Mouse (Mus musculus) cerebellum, adult 11-12 months (tissue): ENCODE data around the gene Snx33.
"Not testable (repeated sequence)": the region's sequence is repeated elsewhere in the genome, so short reads cannot be mapped to it uniquely, and the experiment has no call there.

Experiments used
- DNase-seq: peaks from one replicate; pipeline ENCODE4 v3.0.0; 2022

The Snx33 gene

GRCm38 (mm10) chr9:56925291-56926024 is 2.7 kb downstream of the Snx33 start:
- no peak for DNase-seq

DNA sequence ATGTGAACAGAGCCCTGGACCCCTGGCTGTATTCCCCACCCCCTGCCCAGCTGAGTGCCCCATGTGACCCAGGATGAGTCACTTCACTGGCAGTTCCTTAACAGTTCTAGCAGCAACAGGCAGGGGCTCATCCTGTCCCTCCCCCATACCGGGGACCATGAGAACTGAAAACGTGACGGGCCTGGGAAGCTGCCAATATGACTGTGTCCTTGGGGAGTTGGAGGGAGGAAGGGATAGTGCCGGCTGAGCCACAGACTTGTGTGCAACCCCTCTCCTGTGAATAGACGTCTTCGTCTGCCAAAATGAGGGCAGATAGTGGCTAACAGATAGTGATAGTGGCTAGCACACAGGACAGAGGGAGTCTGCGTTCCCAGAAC is 3.5 kb downstream of the Snx33 start:
- no peak for DNase-seq

GRCm38 (mm10) chr9:56923841-56924650 is 4.1 kb downstream of the Snx33 start:
- DNase-seq, result no peak

GRCm38 (mm10) chr9:56922746-56923145 is 5.4 kb downstream of the Snx33 start:
- no peak for DNase-seq

DNA sequence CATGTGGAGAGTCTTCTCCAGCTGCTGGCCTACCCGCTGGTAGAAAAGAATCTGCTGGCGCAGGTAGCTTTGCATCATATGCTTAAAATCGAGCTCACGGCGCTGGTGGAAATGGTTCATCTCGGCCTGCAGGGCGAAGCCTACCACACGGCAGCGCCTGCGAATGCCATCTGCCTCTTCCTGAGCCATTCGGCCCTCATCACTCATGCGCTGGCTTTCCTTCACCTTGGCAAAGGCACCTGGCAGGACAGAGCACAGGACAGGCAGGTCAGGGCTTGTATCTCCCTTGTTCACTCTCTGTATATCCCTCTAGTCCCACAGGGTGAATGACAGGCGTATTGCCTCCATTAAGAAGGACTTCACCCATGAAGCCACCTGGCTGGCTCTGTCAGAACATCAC is 9.7 kb downstream of the Snx33 start:
- DNase-seq, result peak; percentile 50

DNA sequence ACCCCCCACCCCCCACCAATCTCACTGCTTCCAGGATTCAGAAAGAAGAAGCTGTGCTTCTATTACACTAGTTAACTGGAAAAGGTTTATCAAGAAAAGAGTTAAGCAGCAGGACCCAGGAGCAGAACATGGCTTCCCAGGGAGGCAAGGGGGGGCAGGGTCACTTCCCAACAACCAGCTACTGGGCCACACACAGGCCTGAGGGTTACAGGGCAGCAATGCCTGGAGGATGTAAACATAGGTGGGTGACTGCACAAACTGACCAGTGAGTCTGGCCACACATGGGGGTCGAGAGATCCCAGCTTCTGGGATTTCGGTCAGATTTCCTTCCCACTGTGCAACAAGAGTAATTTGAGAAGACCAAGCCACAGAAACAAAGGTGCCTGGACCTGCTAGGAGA is 11.0 kb downstream of the Snx33 start:
- no peak for DNase-seq

DNA sequence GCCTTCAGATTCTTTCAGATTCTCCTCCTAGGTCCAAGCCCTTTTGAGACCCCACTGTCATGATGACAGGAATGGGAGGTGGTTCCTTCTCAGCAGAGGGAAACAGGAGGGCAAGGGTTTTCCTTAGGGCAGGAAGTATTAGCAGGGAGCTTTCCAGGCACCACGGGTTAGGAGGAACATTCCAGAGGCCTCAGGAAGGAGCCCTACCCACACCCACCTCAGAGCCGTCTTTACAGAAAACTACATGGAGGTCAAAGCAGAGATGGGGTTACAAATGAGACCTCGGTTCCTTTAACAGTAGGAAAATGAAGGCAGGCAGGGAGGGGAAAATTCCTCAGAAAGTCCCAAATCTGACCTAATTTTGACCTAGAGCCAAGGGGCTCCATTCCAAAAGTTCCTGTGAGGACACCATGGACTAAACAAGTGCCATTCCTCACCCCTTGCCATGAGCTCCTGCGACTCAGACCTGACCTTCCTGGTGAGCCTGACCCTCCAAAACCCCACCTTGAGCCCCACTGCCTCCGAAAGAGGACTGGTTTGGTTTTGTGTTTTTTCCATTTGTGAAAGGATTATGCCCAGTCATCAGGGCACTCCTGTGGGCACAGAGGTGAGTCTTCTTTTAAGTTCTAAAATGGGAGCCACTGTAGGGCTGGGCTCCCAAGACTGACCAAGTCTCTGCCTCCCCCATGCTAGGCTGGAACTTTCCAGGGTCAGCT is 12.3 kb downstream of the Snx33 start:
- DNase-seq, result no peak

GRCm38 (mm10) chr9:56915116-56915515 is 13.1 kb downstream of the Snx33 start:
- no peak for DNase-seq

DNA sequence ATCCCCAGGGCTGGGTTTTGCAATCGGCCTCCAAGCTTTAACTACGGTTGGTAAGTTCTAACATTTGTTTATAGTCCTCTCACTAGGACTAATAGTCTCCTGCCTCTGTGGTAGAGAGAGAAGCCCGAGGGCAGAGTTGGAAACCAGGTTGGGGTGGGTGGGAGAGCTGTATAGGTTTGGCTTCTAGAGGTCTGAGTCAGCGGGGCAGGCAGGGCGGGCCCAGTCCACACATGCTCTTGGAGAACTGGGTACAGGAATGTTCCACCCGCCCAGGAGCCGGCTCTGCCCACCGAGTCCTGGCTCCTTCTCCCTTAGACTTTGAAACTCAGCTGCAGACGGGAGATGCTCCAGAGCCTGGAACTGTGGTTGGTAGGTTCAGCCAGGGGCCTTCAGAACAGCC is 14.2 kb downstream of the Snx33 start:
- no peak for DNase-seq

DNA sequence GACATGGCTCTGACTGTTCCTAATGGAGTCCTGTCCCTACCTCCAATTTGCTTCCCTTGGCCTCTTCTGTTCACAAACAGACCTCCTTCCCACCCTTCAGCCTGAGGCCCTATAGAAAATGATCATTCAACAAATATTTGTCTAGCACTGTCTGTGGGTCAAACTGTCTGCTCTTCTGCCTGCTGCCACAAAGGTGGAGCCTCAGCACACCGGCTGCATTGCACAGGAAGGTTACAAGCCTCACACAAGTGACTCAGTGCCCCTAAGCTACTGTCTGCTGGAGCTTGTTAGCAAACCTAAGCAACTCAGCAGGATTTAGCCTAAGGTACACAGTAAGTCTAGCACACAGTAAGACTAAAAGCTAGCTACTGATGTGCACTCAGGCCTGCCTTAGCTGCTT is 17.2 kb downstream of the Snx33 start:
- DNase-seq, result no peak

DNA sequence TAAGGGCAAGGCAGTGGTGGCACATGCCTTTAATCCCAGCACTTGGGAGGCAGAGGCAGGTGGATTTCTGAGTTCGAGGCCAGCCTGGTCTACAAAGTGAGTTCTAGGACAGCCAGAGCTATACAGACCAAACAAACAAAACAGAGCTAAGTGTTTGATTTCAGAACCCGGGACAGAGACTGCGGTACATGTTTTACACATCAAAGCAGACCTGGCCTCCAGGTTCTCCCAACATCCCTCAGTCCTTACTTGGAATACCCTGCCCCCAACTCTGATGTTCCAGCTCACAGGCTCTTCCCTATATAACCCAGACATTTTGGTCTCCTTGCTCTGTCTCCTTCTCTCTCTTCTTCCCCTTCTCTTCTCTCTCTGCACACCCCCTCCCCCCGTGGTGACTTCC is 18.2 kb downstream of the Snx33 start:
- DNase-seq, result not testable (repeated sequence)

DNA sequence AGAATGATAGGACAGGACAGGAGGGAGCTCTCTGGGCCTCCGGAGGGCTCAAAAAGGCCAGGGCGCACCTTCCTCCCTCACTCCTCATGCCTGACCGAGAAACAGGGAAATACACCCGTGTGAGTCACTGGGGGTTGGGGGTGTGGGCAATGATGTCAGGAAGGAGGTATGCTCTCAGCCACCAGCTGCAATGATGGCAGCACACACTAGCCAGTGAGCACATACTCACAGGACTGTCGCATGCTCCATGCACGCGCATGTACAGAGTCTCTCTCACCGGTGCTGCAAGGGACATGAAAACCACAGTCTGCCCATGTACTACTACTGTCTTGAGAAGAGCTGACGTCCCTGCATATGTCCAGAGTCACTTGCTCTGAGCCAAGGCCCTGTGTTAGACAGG is 20.6 kb downstream of the Snx33 start:
- DNase-seq, result no peak

GRCm38 (mm10) chr9:56903662-56904061 is 24.5 kb downstream of the Snx33 start:
- DNase-seq, result no peak

DNA sequence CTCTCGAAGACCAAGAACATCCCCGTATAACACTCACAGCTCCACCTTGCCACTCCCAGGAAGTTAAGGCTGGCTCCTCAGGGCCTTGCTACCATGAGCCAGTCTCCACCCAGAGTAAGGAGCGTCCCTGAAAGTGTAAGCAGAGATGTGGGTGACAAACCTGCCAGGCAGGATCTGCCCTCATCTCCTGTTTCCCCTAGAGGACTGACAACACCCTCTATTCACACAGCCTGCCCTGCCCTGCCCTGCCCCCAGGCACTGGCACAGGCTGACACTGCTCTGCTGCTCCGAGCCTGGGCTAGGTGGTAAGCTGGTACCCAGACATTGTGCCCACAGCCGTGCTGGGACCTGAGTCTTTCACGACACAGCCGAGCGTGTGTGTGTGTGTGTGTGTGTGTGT is 27.0 kb downstream of the Snx33 start:
- DNase-seq, result no peak

- no peak for DNase-seq
Observed at GRCm38 (mm10) chr9:56900571-56900970, 27.6 kb downstream of the Snx33 start.

- DNase-seq, result no peak
Observed at GRCm38 (mm10) chr9:56900060-56900459, 28.1 kb downstream of the Snx33 start.

DNA sequence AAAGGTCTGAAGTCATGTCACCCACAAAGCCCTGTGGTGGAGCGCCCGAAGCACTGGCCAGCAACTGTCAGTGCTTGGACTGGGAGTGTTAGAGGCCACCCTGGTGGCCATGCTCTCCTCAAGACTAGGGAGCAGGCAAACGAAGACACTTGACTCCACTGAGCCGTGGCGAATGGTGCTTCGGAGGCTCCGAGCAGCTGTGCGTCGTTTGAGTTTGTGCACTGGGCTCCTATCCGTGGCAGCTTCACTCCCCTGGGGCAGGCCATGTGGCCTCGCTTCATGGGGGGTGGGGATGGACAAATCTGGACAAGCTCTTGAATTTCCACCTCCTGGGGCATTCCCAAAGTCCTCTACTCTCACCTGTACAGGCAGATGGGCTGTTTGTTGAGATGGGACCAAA is 28.8 kb downstream of the Snx33 start:
- no peak for DNase-seq

GRCm38 (mm10) chr9:56896779-56897178 is 31.4 kb downstream of the Snx33 start:
- no peak for DNase-seq

- DNase-seq, result no peak
Observed at GRCm38 (mm10) chr9:56894006-56894405, 34.2 kb downstream of the Snx33 start.

GRCm38 (mm10) chr9:56893313-56893712 is 34.9 kb downstream of the Snx33 start:
- DNase-seq, result no peak

- no peak for DNase-seq
Observed at GRCm38 (mm10) chr9:56892111-56892510, 36.1 kb downstream of the Snx33 start.

GRCm38 (mm10) chr9:56891517-56892011 is 36.6 kb downstream of the Snx33 start:
- peak; percentile 48 for DNase-seq

DNA sequence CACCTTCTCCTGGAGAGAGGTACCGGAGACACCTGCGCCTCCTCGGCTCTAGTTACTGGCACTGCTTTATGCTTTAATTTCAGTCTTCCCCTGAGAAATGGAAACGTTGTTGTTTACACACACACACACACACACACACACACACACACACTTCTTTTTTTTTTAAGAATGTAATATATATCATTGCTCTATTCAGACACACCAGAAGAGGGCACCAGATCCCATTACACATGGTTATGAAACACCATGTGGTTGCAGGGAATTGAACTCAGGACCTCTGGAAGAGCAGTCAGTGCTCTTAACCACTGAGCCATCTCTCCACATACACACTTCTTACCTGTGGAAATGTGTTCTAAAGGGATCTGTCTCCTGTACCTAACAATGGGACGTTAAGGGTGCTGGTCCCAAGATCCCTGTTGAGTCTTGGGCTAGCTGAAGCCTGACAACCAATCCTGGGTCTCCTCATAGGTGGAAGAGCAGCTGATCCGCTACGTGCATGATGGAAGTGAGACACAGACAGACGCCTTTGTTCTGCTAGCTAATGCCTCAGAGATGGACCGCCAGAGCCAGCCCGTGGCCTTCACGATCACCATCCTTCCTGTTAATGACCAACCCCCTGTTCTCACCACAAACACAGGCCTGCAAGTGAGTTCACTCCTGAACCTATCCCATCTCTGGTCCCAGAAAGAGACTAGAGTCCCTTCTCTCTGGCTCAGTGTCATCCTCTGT is 37.5 kb downstream of the Snx33 start:
- DNase-seq, result no peak
